ENCODE assay signal across 8 mouse cellular contexts in genomic region chr9:109096251-109096661, GRCm38 (mm10). TPM values are rescaled to one million over a fixed set of nuclear protein-coding genes. Genes with fewer than 3 reads are reported as not detected.
DNase-seq lines count a peak whose midpoint lies in the region.

No protein-coding gene starts in this region.

- H3K4me3 ChIP-seq in hindbrain, embryonic 10.5 days, result peak overlapping the region; percentile 83

- H3K27me3 ChIP-seq in hindbrain, embryonic 10.5 days (ENCODE audit: insufficient read depth, poor library complexity, severe bottlenecking), result peaks cover 8% of the 10 kb centered on the region

- H3K36me3 ChIP-seq in hindbrain, embryonic 10.5 days, result peaks cover 53% of the 10 kb centered on the region

- WGBS in hindbrain, embryonic 10.5 days, result 23% methylated on average over 9 of the region's 9 CpGs

- H3K4me1 ChIP-seq in hindbrain, embryonic 10.5 days (replicated peaks), result peaks cover 67% of the 10 kb centered on the region

- H3K9me3 ChIP-seq in hindbrain, embryonic 10.5 days, result no peaks in the 10 kb centered on the region

- peak; percentile 42 for DNase-seq in cerebellum, adult 9-11 months
- DNase-seq in cerebellum, adult 9-10 months, result no peak
- peak; percentile 35 for DNase-seq in right cerebral cortex, adult 18-20 months
- DNase-seq in right cerebral cortex, postnatal 14 days, result no peak
- peak; percentile 50 for DNase-seq in hindbrain, embryonic 10.5 days (ENCODE audit: low spot score)
- peak; percentile 32 for DNase-seq in lung, postnatal 4 days
- no peak for DNase-seq in ovary, adult 18-20 months (ENCODE audit: low spot score)
- DNase-seq in spleen, adult 18-20 months, result no peak

- peak overlapping the region; percentile 98 for H3K27ac ChIP-seq in hindbrain, embryonic 10.5 days

RNA-seq across cellular contexts. Expression of gene Plxnb1, which starts 1.1 kb away (rescaled TPM):
- polyA plus RNA-seq in hindbrain, embryonic 10.5 days (2016; fragmentation: Nextera tagmentation; extraction: Ambion mirVana), result 26.8 and 34.4 TPM in 2 replicates

RNA-seq across cellular contexts. Expression of gene Tma7, which starts 13.9 kb away (rescaled TPM):
- 758 and 785 TPM in 2 replicates for polyA plus RNA-seq in hindbrain, embryonic 10.5 days (2016; fragmentation: Nextera tagmentation; extraction: Ambion mirVana)

RNA-seq across cellular contexts. Expression of gene Ccdc51, which starts 14.0 kb away (rescaled TPM):
- 14.4 and 16.1 TPM in 2 replicates for polyA plus RNA-seq in hindbrain, embryonic 10.5 days (2016; fragmentation: Nextera tagmentation; extraction: Ambion mirVana)

RNA-seq across cellular contexts. Expression of gene Atrip, which starts 22.3 kb away (rescaled TPM):
- polyA plus RNA-seq in hindbrain, embryonic 10.5 days (2016; fragmentation: Nextera tagmentation; extraction: Ambion mirVana), result 30.5 and 32.1 TPM in 2 replicates

RNA-seq across cellular contexts. Expression of gene Trex1, which starts 36.7 kb away (rescaled TPM):
- 8.1 and 11.3 TPM in 2 replicates for polyA plus RNA-seq in hindbrain, embryonic 10.5 days (2016; fragmentation: Nextera tagmentation; extraction: Ambion mirVana)

Comparison
In these comparisons a context has a peak if more than half of its experiments do, and no peak if none do; other contexts are left out.
1. DNase-seq: peak in cerebellum, adult 9-11 months (single experiment), right cerebral cortex, adult 18-20 months (single experiment), hindbrain, embryonic 10.5 days (single experiment) and lung, postnatal 4 days (2 of 2); none in cerebellum, adult 9-10 months (single experiment), right cerebral cortex, postnatal 14 days (single experiment), ovary, adult 18-20 months (single experiment) and spleen, adult 18-20 months (0 of 2).